Mouse (Mus musculus) limb, embryonic 10.5 days (tissue): ENCODE results near the gene Zfp553. TPM values are rescaled to one million over a fixed set of nuclear protein-coding genes. Genes with fewer than 3 reads are reported as not detected.
A peak's percentile ranks its signal among the peaks of the same experiment; 100 is the strongest.

Source experiments
- DNase-seq: peaks from one replicate; pipeline ENCODE4 v3.0.0-alpha.2; 2017; ENCODE audit warnings: low spot score
- H3K27ac ChIP-seq: fragments of 300-500 bp; sonication (generic); 2 replicates; pipeline ENCODE4 v1.5.1; 2016; ENCODE audit warnings: mild to moderate bottlenecking
- H3K27me3 ChIP-seq: fragments of 300-500 bp; sonication (generic); 2 replicates; pipeline ENCODE4 v1.6.1; 2016; ENCODE audit warnings: low read depth, mild to moderate bottlenecking; ENCODE audit not compliant: poor library complexity, severe bottlenecking
- H3K36me3 ChIP-seq: fragments of 300-500 bp; sonication (generic); 2 replicates; pipeline ENCODE4 v1.6.1; 2016; ENCODE audit warnings: mild to moderate bottlenecking, moderate library complexity
- H3K4me1 ChIP-seq: fragments of 300-500 bp; sonication (generic); 2 replicates; pipeline ENCODE4 v1.6.1; 2016
- H3K4me3 ChIP-seq: fragments of 300-500 bp; sonication (generic); 2 replicates; pipeline ENCODE4 v1.5.1; 2016; ENCODE audit warnings: mild to moderate bottlenecking, moderate library complexity
- H3K9me3 ChIP-seq: fragments of 300-500 bp; sonication (generic); replicated peaks from 2 replicates; pipeline ENCODE4 v1.6.1; 2016; ENCODE audit warnings: mild to moderate bottlenecking
- WGBS: fragments of 180-500 bp; shearing (Covaris S2); methylation state at CpG from one replicate; pipeline ENCODE4 v1.1.7; 2016; 5-methylcytosine and 5-hydroxymethylcytosine counted together
- polyA plus RNA-seq: library from polyadenylated mRNA; unstranded; fragments of >200 nt; fragmentation: Nextera tagmentation; extraction: Ambion mirVana; gene quantifications from 2 replicates; pipeline ENCODE4 v1.2.1, GENCODE M21; 2016

Zfp553 gene
- 74.2 and 74.9 TPM in 2 replicates for polyA plus RNA-seq

DNA sequence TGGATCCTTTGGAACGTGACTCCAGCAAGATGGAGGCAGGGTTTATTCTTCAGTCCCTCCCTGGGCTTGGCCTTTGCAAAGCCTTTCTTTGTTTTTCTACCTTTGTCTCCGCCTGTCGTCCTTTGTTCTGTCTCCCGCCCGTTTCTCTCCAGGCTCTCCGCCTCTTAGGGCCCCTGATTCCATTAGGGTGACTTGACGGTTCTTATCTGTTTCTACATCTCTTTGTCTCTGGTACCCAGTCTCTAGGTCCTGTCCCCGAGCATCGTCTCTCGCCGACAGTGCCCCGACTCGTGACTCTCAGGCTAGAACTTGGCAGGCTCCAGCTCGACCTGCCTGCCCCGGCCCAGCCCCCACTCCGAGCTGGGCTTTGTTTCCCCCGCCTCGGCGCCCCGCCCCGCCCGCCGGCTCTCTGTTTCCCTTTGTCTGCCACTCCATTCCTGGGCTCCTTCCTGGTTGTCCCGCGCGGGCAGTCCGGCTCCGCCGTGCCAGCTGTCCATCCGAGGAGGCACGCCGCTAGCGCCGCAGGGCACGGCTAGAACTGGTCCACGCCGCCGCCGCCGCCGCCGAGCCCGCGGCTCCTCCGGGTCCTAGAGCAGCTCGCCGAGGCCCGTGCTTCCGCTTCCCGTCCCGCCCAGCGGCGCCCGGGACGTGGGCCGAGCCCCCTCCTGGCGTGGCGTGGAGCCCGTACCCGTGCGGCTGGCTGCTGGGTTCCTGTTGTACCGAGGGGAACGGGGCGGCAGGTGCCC lies at the start of gene Zfp553, which contains the start of gene Sept1:
Gene Zfp553, plus strand, starts transcription at position 440 of the 746 bp plus-strand sequence.
Gene Sept1, minus strand, starts transcription at position 509 of the 746 bp plus-strand sequence.
- Histone ChIP-seq H3K4me3 (peak within 1 kb of the TSS; percentile 97), H3K36me3 (peaks cover 68% of the 10 kb centered on the region), H3K4me1 (peaks cover 29% of the 10 kb centered on the region), H3K27me3 (no peaks in the 10 kb centered on the region), H3K9me3 (peaks cover 6% of the 10 kb centered on the region; the same call in 1 of the 2 replicates), H3K27ac (peak within 1 kb of the TSS; percentile 100)
- peak; percentile 95 for DNase-seq
- under 1% methylated on average over 62 of the region's 64 CpGs for WGBS

DNA sequence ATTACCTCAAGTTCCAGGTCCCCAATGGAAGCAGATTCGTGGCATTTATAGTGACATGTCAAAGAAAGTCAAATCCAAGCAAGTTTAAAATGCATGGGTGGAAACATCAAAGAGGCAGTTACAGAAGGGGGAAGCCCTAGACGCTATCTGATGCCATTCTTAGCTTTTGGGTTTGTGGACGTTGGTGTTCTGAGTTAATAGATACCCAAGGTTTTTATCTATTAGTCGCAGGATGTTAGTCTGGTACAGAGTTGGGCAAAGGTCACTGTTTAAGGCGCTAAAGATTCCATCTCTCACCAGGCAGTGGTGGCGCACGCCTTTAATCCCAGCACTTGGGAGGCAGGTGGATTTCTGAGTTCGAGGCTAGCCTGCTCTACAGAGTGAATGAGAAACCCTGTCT lies 49.5 kb upstream of the Zfp553 start:
- Histone ChIP-seq H3K4me1 (no peaks in the 10 kb centered on the region), H3K27me3 (no peaks in the 10 kb centered on the region), H3K9me3 (no peaks in the 10 kb centered on the region), H3K27ac (no peak overlapping the region), H3K4me3 (no peak overlapping the region), H3K36me3 (no peaks in the 10 kb centered on the region)
- DNase-seq, result no peak
- WGBS, result 81% methylated on average over 8 of the region's 8 CpGs

DNA sequence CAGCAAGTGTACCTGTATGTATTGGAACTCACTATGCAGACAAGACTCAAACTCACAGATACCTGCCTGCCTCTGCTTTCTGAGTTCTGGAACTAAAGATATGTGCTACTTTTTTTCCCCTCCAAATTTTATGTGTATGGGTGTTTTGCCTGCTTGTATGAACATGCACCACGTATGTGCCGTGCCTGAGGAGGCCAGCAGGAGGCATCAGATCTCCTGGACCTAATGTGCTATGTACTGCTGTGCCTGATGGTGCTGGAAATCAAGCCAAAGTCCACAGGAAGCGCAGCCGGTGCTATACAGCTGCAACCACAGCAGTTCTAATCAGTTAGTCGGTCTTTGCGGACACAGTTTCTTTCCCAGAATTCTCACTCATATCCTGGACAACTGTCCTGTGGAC lies 49.0 kb upstream of the Zfp553 start:
- Histone ChIP-seq H3K9me3 (no peaks in the 10 kb centered on the region), H3K4me3 (no peak overlapping the region), H3K4me1 (no peaks in the 10 kb centered on the region), H3K27ac (no peak overlapping the region), H3K36me3 (no peaks in the 10 kb centered on the region), H3K27me3 (no peaks in the 10 kb centered on the region)
- WGBS, result 75% methylated on average over 6 of the region's 6 CpGs
- no peak for DNase-seq

DNA sequence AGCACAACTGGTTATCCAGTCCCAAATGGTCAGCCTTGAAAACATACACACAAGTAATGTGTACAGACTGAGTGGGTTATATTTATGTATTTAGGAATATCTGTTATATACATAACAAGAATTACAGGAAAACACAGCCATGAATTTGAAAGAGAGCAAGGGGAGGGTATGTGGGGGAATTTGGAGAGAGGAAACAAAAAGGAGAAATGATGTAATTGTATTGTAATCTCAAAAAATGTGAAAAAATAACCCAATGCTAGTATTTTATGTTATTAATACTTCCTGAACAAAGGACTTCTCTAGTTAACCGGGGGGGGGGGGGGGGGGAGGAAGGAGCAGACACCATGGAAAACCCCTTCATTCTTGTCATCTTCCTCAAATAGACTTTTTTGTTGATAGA lies 48.1 kb upstream of the Zfp553 start:
- H3K4me3 ChIP-seq, result no peak overlapping the region

DNA sequence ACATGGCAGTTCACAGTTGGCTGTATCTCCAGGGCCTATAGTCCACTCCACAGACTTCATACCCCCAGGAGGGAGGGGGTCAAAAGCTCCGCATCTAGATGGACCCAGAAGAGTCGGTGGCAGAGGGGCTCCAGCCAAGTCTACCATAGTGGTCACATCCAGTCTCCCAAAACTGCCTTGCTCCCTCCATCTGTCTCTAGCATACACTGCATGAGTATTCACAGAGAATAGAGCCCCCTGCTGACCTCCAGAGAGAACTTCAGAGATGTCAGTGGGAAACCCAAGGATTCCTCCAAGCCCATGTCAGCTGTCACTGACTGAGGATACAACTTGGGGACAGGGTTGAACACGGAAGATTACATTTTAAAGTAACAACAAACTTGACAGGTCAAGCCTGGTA lies 47.3 kb upstream of the Zfp553 start:
- Histone ChIP-seq H3K27me3 (no peaks in the 10 kb centered on the region), H3K27ac (no peak overlapping the region), H3K4me3 (no peak overlapping the region), H3K36me3 (peaks cover 3% of the 10 kb centered on the region), H3K4me1 (no peaks in the 10 kb centered on the region), H3K9me3 (no peaks in the 10 kb centered on the region)
- WGBS, result 69% methylated on average over 3 of the region's 3 CpGs
- DNase-seq, result no peak

More for the DNA sequence above, 48.1 kb upstream of the Zfp553 start:
- H3K36me3 ChIP-seq, result no peaks in the 10 kb centered on the region
- no peak for DNase-seq
- H3K9me3 ChIP-seq, result no peaks in the 10 kb centered on the region
- H3K27ac ChIP-seq, result no peak overlapping the region
- H3K27me3 ChIP-seq, result no peaks in the 10 kb centered on the region
- no peaks in the 10 kb centered on the region for H3K4me1 ChIP-seq
- 89% methylated on average over 1 of the region's 1 CpGs for WGBS

DNA sequence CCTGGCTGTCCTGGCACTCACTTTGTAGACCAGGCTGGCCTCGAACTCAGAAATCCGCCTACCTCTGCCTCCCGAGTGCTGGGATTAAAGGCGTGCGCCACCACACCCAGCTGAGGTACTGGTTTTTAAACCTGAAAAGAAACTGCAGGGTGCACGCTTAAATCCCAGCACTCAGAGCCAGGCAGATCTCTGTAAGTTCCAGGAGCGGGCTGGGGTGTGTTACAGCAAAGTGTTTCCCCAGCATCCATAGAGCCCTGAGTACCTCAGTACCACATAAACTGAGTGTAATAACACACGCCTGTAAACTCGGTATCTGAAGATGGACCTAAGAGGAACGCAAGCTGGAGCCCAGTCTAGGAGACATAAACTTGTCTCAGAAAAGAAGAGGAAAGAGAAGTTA lies 45.5 kb upstream of the Zfp553 start:
- Histone ChIP-seq H3K4me1 (no peaks in the 10 kb centered on the region), H3K27ac (no peak overlapping the region), H3K36me3 (peaks cover 21% of the 10 kb centered on the region), H3K9me3 (no peaks in the 10 kb centered on the region), H3K27me3 (no peaks in the 10 kb centered on the region), H3K4me3 (no peak overlapping the region)
- WGBS, result 74% methylated on average over 10 of the region's 10 CpGs
- DNase-seq, result no peak

DNA sequence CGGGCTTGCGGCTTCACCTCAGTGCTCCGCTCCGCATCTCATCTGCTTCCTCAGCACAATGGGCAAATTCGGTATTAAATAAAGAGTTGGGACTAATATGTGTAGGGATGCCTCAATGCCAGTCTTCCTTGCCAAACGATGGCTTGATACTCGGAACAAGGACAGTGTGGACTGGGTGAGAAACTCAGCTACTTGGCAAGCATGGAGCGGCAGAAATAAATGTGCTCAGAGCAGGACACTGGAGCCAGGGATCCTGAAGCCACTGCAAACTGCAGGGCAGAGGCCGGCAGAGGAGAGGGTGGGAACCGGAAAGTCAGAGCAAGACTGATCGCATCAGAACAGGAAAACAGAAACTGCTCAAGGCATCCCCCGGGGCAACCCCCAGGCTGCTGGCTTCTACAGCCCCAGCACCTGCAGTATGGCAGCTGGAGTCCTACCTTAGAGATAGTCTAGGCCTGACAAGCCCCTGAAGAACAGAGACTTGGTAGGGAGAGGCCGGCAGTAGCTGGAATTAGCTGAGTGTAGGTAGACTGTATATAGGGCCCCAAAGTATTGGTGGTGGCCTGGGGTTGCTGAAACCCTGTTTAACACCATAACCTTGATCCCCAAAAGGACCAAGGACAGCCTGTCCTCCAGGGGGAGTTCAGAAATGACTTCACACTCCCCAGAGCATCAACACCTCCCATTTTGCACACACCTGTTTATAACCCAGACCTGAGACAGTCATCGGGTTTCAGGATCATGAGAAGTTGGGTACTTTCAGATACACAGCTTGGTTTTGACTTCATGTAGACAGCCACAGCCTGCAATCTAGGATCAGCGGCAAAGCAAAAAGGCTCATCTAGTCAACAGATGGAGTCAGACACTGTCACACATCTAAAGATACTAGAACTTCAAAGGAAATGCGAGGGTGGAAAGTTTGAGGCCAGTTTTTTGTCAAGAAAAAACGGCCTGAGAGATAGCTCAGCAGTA lies 44.3 kb upstream of the Zfp553 start:
- WGBS, result 82% methylated on average over 17 of the region's 17 CpGs

DNA sequence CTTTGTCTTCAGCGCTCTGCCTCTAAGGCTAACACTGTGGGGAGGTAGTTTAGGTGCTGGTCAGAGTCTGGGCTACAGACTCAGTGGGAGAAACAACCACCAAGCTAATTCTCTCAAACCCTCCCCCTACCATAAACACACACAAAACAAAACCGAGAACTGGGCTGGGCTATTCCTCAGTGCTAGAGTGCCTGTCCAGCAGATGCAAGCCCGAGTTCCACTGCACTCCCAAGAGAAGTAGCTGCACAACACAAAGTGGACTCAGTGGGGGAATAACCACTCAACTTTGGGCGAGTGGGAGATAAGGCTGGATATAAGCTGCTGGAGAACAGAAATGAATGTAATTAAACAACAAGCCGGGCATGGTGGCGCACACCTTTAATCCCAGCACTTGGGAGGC lies 42.2 kb upstream of the Zfp553 start:
- Histone ChIP-seq H3K9me3 (no peaks in the 10 kb centered on the region), H3K27ac (no peak overlapping the region), H3K36me3 (peaks cover 47% of the 10 kb centered on the region), H3K4me3 (no peak overlapping the region), H3K27me3 (no peaks in the 10 kb centered on the region), H3K4me1 (peaks cover 15% of the 10 kb centered on the region)
- 88% methylated on average over 6 of the region's 6 CpGs for WGBS
- DNase-seq, result no peak

More for the DNA sequence above, 44.3 kb upstream of the Zfp553 start:
- H3K27me3 ChIP-seq, result no peaks in the 10 kb centered on the region
- DNase-seq, result no peak
- no peaks in the 10 kb centered on the region for H3K9me3 ChIP-seq
- no peaks in the 10 kb centered on the region for H3K4me1 ChIP-seq
- no peak overlapping the region for H3K27ac ChIP-seq
- H3K36me3 ChIP-seq, result peaks cover 33% of the 10 kb centered on the region
- H3K4me3 ChIP-seq, result no peak overlapping the region

DNA sequence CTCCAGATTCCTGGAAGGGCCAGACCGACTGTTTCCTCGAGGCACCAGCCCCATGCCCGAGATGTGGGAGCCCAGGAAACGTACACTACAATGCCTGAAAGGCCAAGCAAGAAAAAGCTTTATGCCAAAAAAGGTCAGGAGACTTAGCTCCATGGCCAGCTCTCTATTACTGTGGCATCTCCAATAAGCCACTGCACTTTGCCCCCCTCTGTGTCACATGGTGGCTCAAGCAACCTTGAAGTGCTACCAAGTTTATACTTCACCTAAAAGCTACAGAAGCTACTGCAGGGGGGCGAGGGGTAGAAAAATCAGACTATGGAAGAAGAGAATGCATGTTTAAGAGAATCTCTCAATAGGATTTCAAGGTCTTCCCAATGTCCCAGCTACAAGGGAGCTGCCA lies 39.9 kb upstream of the Zfp553 start:
- H3K4me1 ChIP-seq, result peaks cover 24% of the 10 kb centered on the region
- no peak overlapping the region for H3K4me3 ChIP-seq
- H3K9me3 ChIP-seq, result no peaks in the 10 kb centered on the region
- DNase-seq, result no peak
- 93% methylated on average over 5 of the region's 5 CpGs for WGBS
- no peaks in the 10 kb centered on the region for H3K27me3 ChIP-seq
- peaks cover 63% of the 10 kb centered on the region for H3K36me3 ChIP-seq
- H3K27ac ChIP-seq, result no peak overlapping the region

DNA sequence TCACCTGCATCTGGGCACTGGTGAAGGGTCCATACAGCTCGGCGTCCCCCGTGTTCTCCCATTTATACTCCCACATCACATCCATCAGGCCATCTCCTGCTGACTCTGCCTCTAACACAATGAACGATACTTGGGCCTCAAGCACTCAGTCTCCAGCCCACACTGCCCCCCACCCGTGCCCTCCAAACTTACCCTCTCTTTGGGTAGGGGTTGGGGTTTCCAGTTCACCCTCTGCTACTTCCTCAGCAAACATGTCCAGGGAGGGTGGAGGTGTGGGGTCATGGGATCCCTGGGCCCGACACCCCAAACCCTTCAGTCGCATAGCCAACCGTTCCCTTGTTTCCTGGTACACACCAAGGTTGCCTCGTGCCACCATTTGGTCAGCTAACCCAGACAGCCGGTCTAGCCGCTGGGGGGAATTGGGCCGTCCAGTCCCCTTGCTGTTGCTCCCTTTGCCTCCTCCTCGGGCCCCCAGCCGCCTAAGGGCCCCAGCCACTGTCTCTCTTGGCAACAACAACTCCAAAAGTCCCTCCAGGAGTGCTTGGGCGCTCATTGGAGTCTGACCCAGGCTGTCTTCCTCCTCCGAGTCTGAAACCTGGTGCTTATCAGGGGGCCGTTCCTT lies 38.7 kb upstream of the Zfp553 start:
- no peak for DNase-seq
- WGBS, result 95% methylated on average over 17 of the region's 17 CpGs
- H3K36me3 ChIP-seq, result peaks cover 74% of the 10 kb centered on the region
- peak overlapping the region; percentile 94 for H3K27ac ChIP-seq
- H3K9me3 ChIP-seq, result no peaks in the 10 kb centered on the region
- H3K4me1 ChIP-seq, result peaks cover 24% of the 10 kb centered on the region
- H3K27me3 ChIP-seq, result no peaks in the 10 kb centered on the region
- H3K4me3 ChIP-seq, result peak overlapping the region; percentile 75

DNA sequence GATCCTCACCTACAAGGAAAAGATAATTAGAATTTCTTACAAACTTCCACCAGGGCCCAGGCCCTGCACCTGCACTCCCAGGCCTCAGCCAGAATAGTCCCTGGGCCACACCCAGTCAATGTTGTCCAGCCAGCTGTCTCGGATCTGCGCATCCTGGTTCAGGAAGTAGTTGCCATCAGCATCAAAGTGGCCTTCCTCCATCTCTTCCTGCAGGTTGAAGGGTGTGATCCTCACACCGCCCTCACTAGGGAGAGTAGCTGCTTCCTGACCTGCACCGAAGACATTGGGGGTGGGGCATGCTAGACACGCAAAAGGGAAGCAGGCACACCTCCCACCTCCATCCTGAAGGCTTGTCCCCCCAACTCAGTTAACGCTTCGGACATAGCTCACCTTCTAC lies 38.2 kb upstream of the Zfp553 start:
- 81% methylated on average over 7 of the region's 7 CpGs for WGBS

DNA sequence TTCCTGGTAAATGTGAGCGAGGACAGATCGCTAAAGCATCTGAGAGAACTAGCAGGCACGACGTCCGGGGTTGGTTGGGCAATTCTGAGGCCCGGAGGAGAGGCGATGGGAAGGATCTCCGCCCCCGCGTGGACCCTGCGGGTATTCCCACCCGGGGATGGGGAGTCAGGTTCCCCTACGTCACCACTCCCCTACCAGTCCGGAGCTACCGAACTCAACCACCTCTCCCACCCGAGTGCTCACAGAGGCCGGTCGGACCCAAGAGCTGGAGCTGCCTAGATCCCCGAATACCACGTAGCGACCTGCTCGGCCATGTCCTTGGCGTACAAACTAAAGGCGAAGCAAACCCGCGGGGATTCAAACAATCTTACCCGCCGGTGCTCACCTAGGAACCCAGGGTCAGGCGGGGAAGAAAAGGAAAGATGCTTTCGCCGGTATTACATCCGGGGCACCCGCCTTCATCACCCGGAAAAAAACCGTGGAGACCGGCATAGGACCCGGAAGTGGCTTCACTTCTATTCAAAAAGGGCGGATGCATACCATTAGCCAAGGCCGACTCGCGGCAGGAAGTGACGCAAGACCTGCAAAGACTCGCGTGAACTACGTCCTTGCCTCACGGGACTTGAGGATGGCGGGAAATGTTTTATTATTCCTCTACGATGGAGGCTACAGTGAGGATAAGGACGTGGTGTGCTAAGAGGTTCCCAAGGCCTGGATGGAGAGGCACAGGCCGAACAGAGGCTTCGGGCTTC lies 37.1 kb upstream of the Zfp553 start, which contains the start of gene Cd2bp2:
Gene Cd2bp2, minus strand, starts transcription at position 507 of the 752 bp plus-strand sequence.
- peak within 1 kb of the TSS; percentile 94 for H3K27ac ChIP-seq
- H3K4me1 ChIP-seq, result peaks cover 24% of the 10 kb centered on the region
- WGBS, result under 1% methylated on average over 51 of the region's 51 CpGs
- peak within 1 kb of the TSS; percentile 75 for H3K4me3 ChIP-seq
- peaks cover 86% of the 10 kb centered on the region for H3K36me3 ChIP-seq
- H3K9me3 ChIP-seq, result no peaks in the 10 kb centered on the region
- peak; percentile 94 for DNase-seq
- H3K27me3 ChIP-seq, result no peaks in the 10 kb centered on the region

More for the DNA sequence above, 38.2 kb upstream of the Zfp553 start:
- no peak for DNase-seq
- Histone ChIP-seq H3K36me3 (peaks cover 79% of the 10 kb centered on the region), H3K4me3 (peak overlapping the region; percentile 75), H3K27me3 (no peaks in the 10 kb centered on the region), H3K4me1 (peaks cover 24% of the 10 kb centered on the region), H3K27ac (peak overlapping the region; percentile 94), H3K9me3 (no peaks in the 10 kb centered on the region)
